Mouse (Mus musculus) midbrain, embryonic 15.5 days (tissue): Measurements from ENCODE around the gene 1700011M02Rik. TPM values are rescaled to one million over a fixed set of nuclear protein-coding genes. Genes with fewer than 3 reads are reported as not detected.
"Not testable (repeated sequence)": the region's sequence is repeated elsewhere in the genome, so short reads cannot be mapped to it uniquely, and the experiment has no call there.

Source experiments
- ATAC-seq: fragments of 200-750 bp; cut with Nextera tagmentation; replicated peaks from 2 replicates; pipeline ENCODE4 v1.8.0; 2017; ENCODE audit warnings: moderate TSS enrichment
- H3K27ac ChIP-seq: fragments of 300-500 bp; sonication (generic); 2 replicates; pipeline ENCODE4 v1.5.1; 2015; ENCODE audit warnings: mild to moderate bottlenecking, inconsistent platforms
- H3K27me3 ChIP-seq: fragments of 300-500 bp; sonication (generic); replicated peaks from 2 replicates; pipeline ENCODE4 v1.6.1; 2015; ENCODE audit warnings: inconsistent platforms
- H3K36me3 ChIP-seq: fragments of 300-500 bp; sonication (generic); replicated peaks from 2 replicates; pipeline ENCODE4 v1.6.1; 2015; ENCODE audit warnings: inconsistent platforms
- H3K4me1 ChIP-seq: fragments of 300-500 bp; sonication (generic); 2 replicates; pipeline ENCODE4 v1.6.1; 2015; ENCODE audit warnings: inconsistent platforms
- H3K4me2 ChIP-seq: fragments of 300-500 bp; sonication (generic); 2 replicates; pipeline ENCODE4 v1.6.1; 2015; ENCODE audit warnings: inconsistent platforms, mild to moderate bottlenecking, moderate library complexity
- H3K4me3 ChIP-seq: fragments of 300-500 bp; sonication (generic); 2 replicates; pipeline ENCODE4 v1.5.1; 2015; ENCODE audit warnings: mild to moderate bottlenecking, inconsistent platforms
- H3K9ac ChIP-seq: fragments of 300-500 bp; sonication (generic); 2 replicates; pipeline ENCODE4 v1.6.1; 2015; ENCODE audit warnings: mild to moderate bottlenecking, inconsistent platforms
- H3K9me3 ChIP-seq: fragments of 300-500 bp; sonication (generic); 2 replicates; pipeline ENCODE4 v1.6.1; 2016; ENCODE audit warnings: inconsistent platforms
- WGBS: fragments of 180-500 bp; shearing (Covaris S2); methylation state at CpG from one replicate; pipeline ENCODE4 v1.1.7; 2015; ENCODE audit warnings: mixed read lengths; 5-methylcytosine and 5-hydroxymethylcytosine counted together
- polyA plus RNA-seq: library from polyadenylated mRNA; unstranded; fragments of >200 nt; fragmentation: Nextera tagmentation; extraction: Ambion mirVana; gene quantifications from 2 replicates; pipeline ENCODE4 v1.2.1, GENCODE M21; 2015

1700011M02Rik gene
- polyA plus RNA-seq: not detected in 2 replicates

DNA sequence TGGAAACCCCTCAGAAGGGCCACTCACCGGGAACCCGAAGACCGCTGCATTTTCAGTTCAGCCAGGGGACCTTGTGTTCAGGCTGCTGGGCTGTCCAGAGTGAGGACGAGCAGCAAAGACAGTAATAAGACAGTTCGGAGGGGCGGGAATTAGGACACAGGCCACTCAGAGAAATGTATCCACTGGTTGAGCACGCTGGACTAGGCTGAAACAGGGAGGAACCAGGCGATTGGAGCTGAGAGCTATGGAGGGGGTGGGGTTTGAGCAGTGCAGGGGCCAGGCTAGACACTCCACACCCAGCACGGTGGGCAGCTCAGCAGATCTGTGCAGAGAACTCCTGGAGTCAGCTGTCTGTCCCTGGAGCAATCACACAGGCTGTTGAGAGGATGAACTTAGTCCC, at the start of gene 1700011M02Rik, which contains the start of gene Dmrtc1a:
Gene 1700011M02Rik (plus strand): TSS at position 319 of the 400 bp plus-strand sequence.
Gene Dmrtc1a (minus strand): TSS at position 101 of the 400 bp plus-strand sequence.
- not testable (repeated sequence) for H3K4me3 ChIP-seq, H3K4me1 ChIP-seq, ATAC-seq, H3K4me2 ChIP-seq, H3K27ac ChIP-seq, H3K9me3 ChIP-seq, H3K27me3 ChIP-seq, H3K9ac ChIP-seq, H3K36me3 ChIP-seq
- 89% methylated on average over 8 of the region's 9 CpGs for WGBS

DNA sequence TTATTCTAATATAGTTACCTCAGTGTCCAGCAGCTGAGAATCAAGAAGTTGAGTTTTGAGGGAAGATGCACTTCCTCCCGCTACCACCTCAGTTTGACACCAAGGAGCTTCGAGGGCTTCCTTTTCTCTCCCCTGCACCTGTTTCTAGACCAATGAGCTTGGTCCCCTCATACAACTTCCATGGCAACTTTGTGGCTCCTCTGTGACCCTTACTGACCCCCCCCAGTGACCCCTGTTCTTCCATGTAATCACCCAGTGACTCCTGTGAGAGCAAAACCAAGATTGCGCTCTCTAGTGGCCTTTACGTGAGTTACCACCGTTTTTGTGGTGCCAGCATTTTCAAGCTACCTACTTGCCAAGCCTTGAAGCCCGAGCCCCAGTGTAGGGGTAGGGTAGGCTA, 40.8 kb upstream of the 1700011M02Rik start, which contains the start of gene 1700031F05Rik:
Gene 1700031F05Rik (minus strand): TSS at position 101 of the 400 bp plus-strand sequence.
- Histone ChIP-seq H3K4me1 (no peaks in the 10 kb centered on the region), H3K4me3 (no peak within 1 kb of the TSS), H3K4me2 (no peak within 1 kb of the TSS), H3K27ac (no peak within 1 kb of the TSS), H3K9ac (no peak within 1 kb of the TSS), H3K36me3 (no peaks in the 10 kb centered on the region), H3K27me3 (no peaks in the 10 kb centered on the region), H3K9me3 (no peaks in the 10 kb centered on the region)
- whole genome bisulfite sequencing: 88% methylated on average over 6 of the region's 6 CpGs
- ATAC-seq: no peak

- not testable (repeated sequence) for H3K4me3 ChIP-seq, H3K9me3 ChIP-seq, H3K9ac ChIP-seq, H3K36me3 ChIP-seq, H3K27me3 ChIP-seq, ATAC-seq, H3K4me2 ChIP-seq, H3K27ac ChIP-seq, H3K4me1 ChIP-seq
- 87% methylated on average over 1 of the region's 1 CpGs for WGBS
Measured at GRCm38 (mm10) chrX:102914823-102915222, 6.1 kb downstream of the 1700011M02Rik start.

DNA sequence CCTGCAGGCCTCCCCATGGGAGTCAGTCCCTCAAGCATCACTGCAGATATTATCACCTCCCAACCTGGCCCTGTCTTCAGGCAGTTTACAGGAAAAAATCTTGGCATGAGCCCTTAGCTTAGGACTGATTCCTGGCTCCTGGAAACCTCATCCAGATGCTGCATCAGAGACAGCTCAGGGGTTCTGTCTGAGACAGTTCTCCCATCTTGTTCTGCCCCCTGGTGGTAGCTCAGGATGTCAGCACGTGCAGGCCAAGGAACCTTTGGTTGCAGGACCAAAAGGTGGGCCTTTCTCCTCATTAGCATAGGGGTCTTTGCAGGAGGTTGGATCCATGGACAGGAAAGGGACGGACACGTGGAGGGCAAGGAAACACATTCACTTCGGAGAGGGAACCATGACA, 18.0 kb downstream of the 1700011M02Rik start:
- not testable (repeated sequence) for H3K27me3 ChIP-seq, H3K27ac ChIP-seq, H3K36me3 ChIP-seq, H3K4me3 ChIP-seq, H3K9me3 ChIP-seq, H3K4me1 ChIP-seq, ATAC-seq, H3K4me2 ChIP-seq, H3K9ac ChIP-seq
- WGBS: 15% methylated on average over 4 of the region's 4 CpGs

DNA sequence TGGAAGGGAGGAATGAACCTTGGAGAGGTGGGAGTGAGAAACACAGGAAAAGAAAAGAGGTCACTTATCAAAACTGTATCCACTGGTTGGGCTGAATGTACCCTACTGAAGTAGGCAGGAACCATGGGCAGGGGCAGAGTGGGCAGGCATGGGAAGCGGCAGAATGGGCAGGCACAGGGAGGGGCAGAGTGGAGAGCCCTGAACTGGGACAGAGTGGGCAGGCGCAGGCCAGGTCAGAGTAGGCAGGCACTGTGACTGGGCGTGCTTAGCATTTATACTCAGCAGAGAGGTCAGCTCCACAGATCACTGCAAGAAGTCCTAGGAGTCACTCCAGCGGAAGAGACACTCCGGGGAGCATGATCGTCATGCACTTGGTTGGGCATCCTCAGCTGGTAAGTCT, 19.4 kb downstream of the 1700011M02Rik start, which contains the start of gene 1700018G05Rik:
Gene 1700018G05Rik (plus strand): TSS at position 301 of the 400 bp plus-strand sequence.
- WGBS: 88% methylated on average over 6 of the region's 6 CpGs
- ATAC-seq, H3K36me3 ChIP-seq: not testable (repeated sequence)

GRCm38 (mm10) chrX:102932992-102933570, 24.4 kb downstream of the 1700011M02Rik start:
- H3K36me3 ChIP-seq: no peaks in the 10 kb centered on the region
- H3K27me3 ChIP-seq: no peaks in the 10 kb centered on the region; the same call in 1 of the 2 replicates
- ATAC-seq: peak; percentile 27; the same call in 1 of the 2 replicates
- no peaks in the 10 kb centered on the region for H3K4me1 ChIP-seq
- 47% methylated on average over 12 of the region's 12 CpGs for WGBS
- H3K9ac ChIP-seq: peak overlapping the region; percentile 63
- H3K4me2 ChIP-seq: peak overlapping the region; percentile 58
- no peak overlapping the region for H3K27ac ChIP-seq
- no peaks in the 10 kb centered on the region for H3K9me3 ChIP-seq
- H3K4me3 ChIP-seq: peak overlapping the region; percentile 53

More for the DNA sequence above, 19.4 kb downstream of the 1700011M02Rik start, which contains the start of gene 1700018G05Rik:
- not testable (repeated sequence) for H3K4me2 ChIP-seq, H3K4me3 ChIP-seq, H3K9ac ChIP-seq, H3K27ac ChIP-seq, H3K27me3 ChIP-seq, H3K9me3 ChIP-seq, H3K4me1 ChIP-seq

GRCm38 (mm10) chrX:102933571-102934394, 25.1 kb downstream of the 1700011M02Rik start:
- H3K4me1 ChIP-seq: no peaks in the 10 kb centered on the region
- 28% methylated on average over 63 of the region's 68 CpGs for WGBS
- no peaks in the 10 kb centered on the region for H3K9me3 ChIP-seq
- no peaks in the 10 kb centered on the region for H3K36me3 ChIP-seq
- no peaks in the 10 kb centered on the region; the same call in 1 of the 2 replicates for H3K27me3 ChIP-seq
- H3K4me3 ChIP-seq: peak overlapping the region; percentile 53
- peak overlapping the region; percentile 58 for H3K4me2 ChIP-seq
- ATAC-seq: peak; percentile 92
- H3K9ac ChIP-seq: peak overlapping the region; percentile 63
- peak overlapping the region; percentile 57 for H3K27ac ChIP-seq

DNA sequence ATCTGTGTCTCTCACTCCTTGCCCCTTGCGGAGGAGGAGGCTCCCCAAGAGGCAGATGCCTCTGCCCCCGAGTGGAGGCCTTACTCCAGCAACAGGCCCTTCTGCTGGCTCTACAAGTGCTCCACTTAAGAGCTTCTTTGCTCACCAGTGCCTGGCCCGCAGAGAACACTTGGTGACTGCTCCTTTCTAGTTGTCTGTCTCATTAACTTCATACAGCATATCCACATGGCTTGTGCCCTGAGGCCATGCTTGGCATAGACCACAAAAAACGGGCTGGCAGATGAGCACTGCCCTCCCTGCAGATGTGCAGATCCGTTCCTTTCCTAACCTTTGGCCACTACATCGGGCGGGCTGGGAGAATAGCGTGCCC, 25.7 kb downstream of the 1700011M02Rik start:
- Histone ChIP-seq H3K36me3 (no peaks in the 10 kb centered on the region), H3K4me2 (peak overlapping the region; percentile 58), H3K27me3 (no peaks in the 10 kb centered on the region; the same call in 1 of the 2 replicates), H3K27ac (no peak overlapping the region), H3K4me1 (no peaks in the 10 kb centered on the region), H3K9me3 (no peaks in the 10 kb centered on the region), H3K9ac (peak overlapping the region; percentile 63), H3K4me3 (peak overlapping the region; percentile 53)
- 53% methylated on average over 8 of the region's 8 CpGs for WGBS
- peak; percentile 24 for ATAC-seq

- no peak for ATAC-seq
- WGBS: 77% methylated on average over 5 of the region's 5 CpGs
- no peak overlapping the region for H3K4me2 ChIP-seq
- no peaks in the 10 kb centered on the region for H3K9me3 ChIP-seq
- H3K9ac ChIP-seq: no peak overlapping the region
- no peak overlapping the region for H3K4me3 ChIP-seq
- no peak overlapping the region for H3K27ac ChIP-seq
- no peaks in the 10 kb centered on the region for H3K4me1 ChIP-seq
- no peaks in the 10 kb centered on the region; the same call in 1 of the 2 replicates for H3K27me3 ChIP-seq
- H3K36me3 ChIP-seq: no peaks in the 10 kb centered on the region
Measured at GRCm38 (mm10) chrX:102936743-102937142, 28.0 kb downstream of the 1700011M02Rik start.

DNA sequence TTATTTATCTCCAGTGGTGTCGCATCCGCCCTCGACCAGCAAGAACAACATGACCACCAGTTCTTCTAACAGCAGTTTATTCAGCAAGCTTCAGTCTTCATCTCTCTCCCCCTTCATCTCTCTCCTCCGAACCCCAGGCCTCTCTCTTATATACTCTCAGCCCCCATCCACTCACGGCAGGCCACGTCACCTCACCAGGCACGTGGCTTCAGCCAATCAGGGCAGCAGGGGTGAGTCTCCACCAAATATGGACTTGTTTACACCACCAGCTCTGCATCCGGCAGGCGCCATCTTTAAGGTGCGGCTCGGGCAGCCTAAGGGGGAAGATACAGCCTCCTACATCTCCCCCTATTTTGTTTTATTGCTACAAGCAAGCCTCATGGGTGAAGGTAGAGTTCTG, 41.4 kb downstream of the 1700011M02Rik start:
- not testable (repeated sequence) for H3K4me3 ChIP-seq, H3K9me3 ChIP-seq
- WGBS: 93% methylated on average over 11 of the region's 11 CpGs

GRCm38 (mm10) chrX:102958917-102959316, 50.2 kb downstream of the 1700011M02Rik start:
- Histone ChIP-seq H3K9ac (no peak overlapping the region), H3K27ac (no peak overlapping the region), H3K4me1 (no peaks in the 10 kb centered on the region), H3K9me3 (no peaks in the 10 kb centered on the region), H3K4me2 (no peak overlapping the region), H3K36me3 (no peaks in the 10 kb centered on the region), H3K4me3 (no peak overlapping the region), H3K27me3 (no peaks in the 10 kb centered on the region)
- 33% methylated on average over 4 of the region's 4 CpGs for WGBS
- 0 out of 2 replicates have a peak, but pooled peaks have one; percentile 52 for ATAC-seq

More for the DNA sequence above, 41.4 kb downstream of the 1700011M02Rik start:
- not testable (repeated sequence) for ATAC-seq, H3K36me3 ChIP-seq, H3K4me2 ChIP-seq, H3K27ac ChIP-seq, H3K27me3 ChIP-seq, H3K9ac ChIP-seq, H3K4me1 ChIP-seq
